Mouse (Mus musculus) liver, adult (tissue): ENCODE results near the gene Serpinb3b.
"Not testable (repeated sequence)": the region's sequence is repeated elsewhere in the genome, so short reads cannot be mapped to it uniquely, and the experiment has no call there.

Experiments used
- GATA4 ChIP-seq: IDR thresholded peaks from 2 replicates; pipeline ENCODE4 v1.6.1; 2014; ENCODE audit warnings: mild to moderate bottlenecking, low read length; ENCODE audit not compliant: insufficient replicate concordance

Serpinb3b gene

DNA sequence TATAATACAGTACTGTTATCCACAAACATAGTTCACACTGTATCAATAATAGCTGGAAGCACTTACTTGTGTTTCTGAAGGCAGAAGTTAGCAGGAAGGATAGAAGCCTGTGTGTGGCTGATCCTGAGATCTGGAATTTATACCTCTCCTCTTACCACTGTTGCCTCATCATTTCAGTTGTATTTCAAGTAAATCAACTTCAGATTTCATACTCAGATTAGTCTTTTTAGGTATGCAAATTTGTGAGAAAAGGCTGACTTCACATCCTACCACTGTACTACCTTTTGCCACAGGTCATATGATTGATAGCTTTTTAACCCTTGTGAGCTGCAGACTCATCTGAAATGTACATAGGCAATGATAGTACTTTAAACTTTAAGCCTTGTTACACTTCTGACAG is at the start of gene Serpinb3b, which contains the start of gene Serpinb3c:
Gene Serpinb3b (minus strand): TSS at position 101 of the 400 bp plus-strand sequence.
Gene Serpinb3c (minus strand): TSS at position 111 of the 400 bp plus-strand sequence.
- TF ChIP-seq GATA4, result not testable (repeated sequence)
